In genomic region chr6:124716864-124717490, GRCm38 (mm10) we compare ENCODE assay signal across 8 mouse cellular contexts. TPM values are rescaled to one million over a fixed set of nuclear protein-coding genes. Genes with fewer than 3 reads are reported as not detected.
DNase-seq lines count a peak whose midpoint lies in the region; ATAC-seq lines count a peak whose summit lies in the region.

No protein-coding gene starts in this region.

- peak overlapping the region; percentile 93 for H3K27ac ChIP-seq in intestine, embryonic 16.5 days (ENCODE audit: low read length)
- peak overlapping the region; percentile 90 for H3K27ac ChIP-seq in lung, embryonic 15.5 days
- H3K27ac ChIP-seq in heart, embryonic 10.5 days = no peak overlapping the region

- peak overlapping the region; percentile 80 for H3K9ac ChIP-seq in intestine, embryonic 16.5 days (ENCODE audit: low read depth, low read length)
- H3K9ac ChIP-seq in lung, embryonic 15.5 days = 0 out of 2 replicates have a peak overlapping the region, but pooled peaks have one; percentile 19

- H3K36me3 ChIP-seq in intestine, embryonic 16.5 days (ENCODE audit: control insufficient read depth, insufficient read depth, low read length) = peaks cover 7% of the 10 kb centered on the region
- H3K36me3 ChIP-seq in lung, embryonic 15.5 days = peaks cover 36% of the 10 kb centered on the region
- H3K36me3 ChIP-seq in heart, embryonic 10.5 days = peaks cover 43% of the 10 kb centered on the region

- no peaks in the 10 kb centered on the region for H3K9me3 ChIP-seq in intestine, embryonic 16.5 days (ENCODE audit: control insufficient read depth, low read length)
- no peaks in the 10 kb centered on the region for H3K9me3 ChIP-seq in lung, embryonic 15.5 days
- H3K9me3 ChIP-seq in heart, embryonic 10.5 days = no peaks in the 10 kb centered on the region

- peak overlapping the region; percentile 59 for H3K4me3 ChIP-seq in intestine, embryonic 16.5 days (ENCODE audit: low read length)
- peak overlapping the region; percentile 44 for H3K4me3 ChIP-seq in lung, embryonic 15.5 days
- H3K4me3 ChIP-seq in heart, embryonic 10.5 days = no peak overlapping the region

- H3K27me3 ChIP-seq in intestine, embryonic 16.5 days (replicated peaks; ENCODE audit: control insufficient read depth, insufficient read depth, low read length) = no peaks in the 10 kb centered on the region
- H3K27me3 ChIP-seq in lung, embryonic 15.5 days = no peaks in the 10 kb centered on the region
- no peaks in the 10 kb centered on the region for H3K27me3 ChIP-seq in heart, embryonic 10.5 days (ENCODE audit: insufficient read depth, poor library complexity, severe bottlenecking)

- peak; percentile 60 for DNase-seq in adrenal gland, adult 2 months
- DNase-seq in adrenal gland, postnatal 4 days (ENCODE audit: low spot score in 2 of 2) = no peak
- DNase-seq in thymus, postnatal 25 days = peak; percentile 62
- DNase-seq in thymus, adult 18-20 months = no peak
- DNase-seq in spleen, postnatal 4 days (ENCODE audit: low spot score in 2 of 2) = peak; percentile 61 to 76
- DNase-seq in heart, embryonic 10.5 days (ENCODE audit: low spot score) = no peak

- ATAC-seq in intestine, embryonic 16.5 days = no peak
- no peak for ATAC-seq in lung, embryonic 15.5 days (ENCODE audit: borderline replicate concordance, extremely low read depth, low FRiP score, low TSS enrichment)

- H3K4me1 ChIP-seq in intestine, embryonic 16.5 days (ENCODE audit: control insufficient read depth, insufficient read depth, low read length) = peaks cover 14% of the 10 kb centered on the region
- H3K4me1 ChIP-seq in lung, embryonic 15.5 days = peaks cover 17% of the 10 kb centered on the region
- peaks cover 50% of the 10 kb centered on the region for H3K4me1 ChIP-seq in heart, embryonic 10.5 days

- peak overlapping the region; percentile 41 for H3K4me2 ChIP-seq in intestine, embryonic 16.5 days (ENCODE audit: low read depth, low read length)
- H3K4me2 ChIP-seq in lung, embryonic 15.5 days = peak overlapping the region; percentile 57

- WGBS in intestine, embryonic 16.5 days = 47% methylated on average over 20 of the region's 20 CpGs
- WGBS in lung, embryonic 15.5 days = 54% methylated on average over 20 of the region's 20 CpGs
- 69% methylated on average over 20 of the region's 20 CpGs for WGBS in heart, embryonic 10.5 days

RNA-seq across cellular contexts. Expression of gene Phb2, which starts 4.8 kb away (rescaled TPM):
- 100 to 1,000 TPM; 286 to 294 TPM for total RNA-seq in adrenal gland, adult 2 months (2021)
- 128 and 181 TPM in 2 replicates for polyA plus RNA-seq in adrenal gland, adult 2 months (2012; rRNA removed)
- total RNA-seq in adrenal gland, postnatal 4 days (2021) = 100 to 1,000 TPM; 400 to 439 TPM
- 471 and 489 TPM in 2 replicates for polyA plus RNA-seq in intestine, embryonic 16.5 days (2015; fragmentation: Nextera tagmentation; extraction: Ambion mirVana)
- 327 and 340 TPM in 2 replicates for polyA plus RNA-seq in lung, embryonic 15.5 days (2015; fragmentation: Nextera tagmentation; extraction: Ambion mirVana)
- polyA plus RNA-seq in heart, embryonic 10.5 days (2016; fragmentation: Nextera tagmentation; extraction: Ambion mirVana) = 438 and 483 TPM in 2 replicates

RNA-seq across cellular contexts. Expression of gene Emg1, which starts 5.0 kb away (rescaled TPM):
- 10 to 100 TPM; 80.6 to 82.6 TPM for total RNA-seq in adrenal gland, adult 2 months (2021)
- polyA plus RNA-seq in adrenal gland, adult 2 months (2012; rRNA removed) = 16.6 and 17.0 TPM in 2 replicates
- total RNA-seq in adrenal gland, postnatal 4 days (2021) = 100 to 1,000 TPM in 1 of 2 experiments, 10 to 100 TPM in 1; 99.3 to 101 TPM
- polyA plus RNA-seq in intestine, embryonic 16.5 days (2015; fragmentation: Nextera tagmentation; extraction: Ambion mirVana) = 202 and 222 TPM in 2 replicates
- 199 and 200 TPM in 2 replicates for polyA plus RNA-seq in lung, embryonic 15.5 days (2015; fragmentation: Nextera tagmentation; extraction: Ambion mirVana)
- polyA plus RNA-seq in heart, embryonic 10.5 days (2016; fragmentation: Nextera tagmentation; extraction: Ambion mirVana) = 162 and 216 TPM in 2 replicates

RNA-seq across cellular contexts. Expression of gene Ptpn6, which starts 21.5 kb away (rescaled TPM):
- total RNA-seq in adrenal gland, adult 2 months (2021) = 10 to 100 TPM in 1 of 2 experiments, 1 to 10 TPM in 1; 6.5 to 11.2 TPM
- polyA plus RNA-seq in adrenal gland, adult 2 months (2012; rRNA removed) = 6.1 and 6.8 TPM in 2 replicates
- total RNA-seq in adrenal gland, postnatal 4 days (2021) = 1 to 10 TPM; 8.3 to 8.4 TPM
- polyA plus RNA-seq in intestine, embryonic 16.5 days (2015; fragmentation: Nextera tagmentation; extraction: Ambion mirVana) = 20.4 and 22.5 TPM in 2 replicates
- 17.3 and 24.3 TPM in 2 replicates for polyA plus RNA-seq in lung, embryonic 15.5 days (2015; fragmentation: Nextera tagmentation; extraction: Ambion mirVana)
- polyA plus RNA-seq in heart, embryonic 10.5 days (2016; fragmentation: Nextera tagmentation; extraction: Ambion mirVana) = 5.9 and 8.6 TPM in 2 replicates

RNA-seq across cellular contexts. Expression of gene Grcc10, which starts 24.2 kb away (rescaled TPM):
- total RNA-seq in adrenal gland, adult 2 months (2021) = 100 to 1,000 TPM; 357 to 360 TPM
- polyA plus RNA-seq in adrenal gland, adult 2 months (2012; rRNA removed) = 233 and 246 TPM in 2 replicates
- total RNA-seq in adrenal gland, postnatal 4 days (2021) = 100 to 1,000 TPM; 313 TPM
- 309 and 334 TPM in 2 replicates for polyA plus RNA-seq in intestine, embryonic 16.5 days (2015; fragmentation: Nextera tagmentation; extraction: Ambion mirVana)
- polyA plus RNA-seq in lung, embryonic 15.5 days (2015; fragmentation: Nextera tagmentation; extraction: Ambion mirVana) = 406 and 416 TPM in 2 replicates
- polyA plus RNA-seq in heart, embryonic 10.5 days (2016; fragmentation: Nextera tagmentation; extraction: Ambion mirVana) = 297 and 301 TPM in 2 replicates

RNA-seq across cellular contexts. Expression of gene Gm45234, which starts 38.8 kb away (rescaled TPM):
- not detected for total RNA-seq in adrenal gland, adult 2 months (2021)
- not detected in 2 replicates for polyA plus RNA-seq in adrenal gland, adult 2 months (2012; rRNA removed)
- total RNA-seq in adrenal gland, postnatal 4 days (2021) = 1 to 10 TPM in 1 of 2 experiments, not detected in 1; 2.2 TPM
- not detected in 2 replicates for polyA plus RNA-seq in intestine, embryonic 16.5 days (2015; fragmentation: Nextera tagmentation; extraction: Ambion mirVana)
- not detected in 2 replicates for polyA plus RNA-seq in lung, embryonic 15.5 days (2015; fragmentation: Nextera tagmentation; extraction: Ambion mirVana)
- not detected in 2 replicates for polyA plus RNA-seq in heart, embryonic 10.5 days (2016; fragmentation: Nextera tagmentation; extraction: Ambion mirVana)

Comparison
In these comparisons a context has a peak if more than half of its experiments do, and no peak if none do; other contexts are left out.
1. DNase-seq: peak in adrenal gland, adult 2 months (single experiment), thymus, postnatal 25 days (single experiment) and spleen, postnatal 4 days (2 of 2); none in adrenal gland, postnatal 4 days (0 of 2), thymus, adult 18-20 months (0 of 2) and heart, embryonic 10.5 days (single experiment).